Mouse (Mus musculus) thymus, postnatal 4 days (tissue): ENCODE measurements at regions not wholly inside any gene's neighbourhood (a gene's known extent, or its start where the extent isn't known, plus 50 kb on each side); places are given as distances from the start of the nearest gene placed in this dataset.

ENCODE experiments used
- DNase-seq: peaks from one replicate; pipeline ENCODE4 v3.0.0; 2021

DNA sequence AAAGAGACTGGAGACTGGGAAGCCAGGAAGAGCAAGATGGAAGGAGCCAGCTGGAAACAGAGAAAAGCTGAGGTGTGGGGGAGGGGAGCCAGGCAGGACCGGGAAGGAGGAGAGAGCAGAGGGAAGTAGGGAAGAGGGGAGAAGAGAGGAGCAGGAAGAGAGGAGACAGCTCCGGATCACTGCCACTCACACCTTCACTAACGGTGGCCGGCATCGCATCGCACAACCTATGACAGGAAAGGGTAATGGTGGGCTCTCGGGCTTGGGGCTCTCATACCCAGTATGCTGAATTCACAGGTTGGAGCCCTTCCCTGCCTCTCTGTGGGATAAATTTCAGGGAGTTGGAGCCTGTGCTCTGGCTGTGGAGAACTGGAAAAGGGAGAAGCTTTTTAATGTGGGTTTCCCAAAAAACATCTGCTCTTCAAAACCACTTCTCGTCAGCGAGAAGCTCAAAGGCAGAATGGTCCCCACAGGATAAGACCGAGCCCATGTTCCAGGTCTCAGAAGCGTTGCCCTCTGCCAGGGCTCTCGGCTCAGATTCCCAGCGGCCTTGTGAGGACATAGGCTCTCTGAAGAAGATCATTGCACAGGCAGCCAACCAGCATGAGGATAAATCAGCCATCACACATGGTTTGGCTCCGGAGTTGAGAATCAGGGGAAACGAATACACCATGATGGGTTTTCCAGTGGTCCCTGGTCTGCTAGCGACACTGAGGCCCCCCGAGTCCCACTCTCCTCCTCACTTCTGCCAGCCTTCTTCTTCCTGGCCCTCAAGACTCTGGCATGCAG lies 53.8 kb upstream of the Coro2b start:
- no peak for DNase-seq

DNA sequence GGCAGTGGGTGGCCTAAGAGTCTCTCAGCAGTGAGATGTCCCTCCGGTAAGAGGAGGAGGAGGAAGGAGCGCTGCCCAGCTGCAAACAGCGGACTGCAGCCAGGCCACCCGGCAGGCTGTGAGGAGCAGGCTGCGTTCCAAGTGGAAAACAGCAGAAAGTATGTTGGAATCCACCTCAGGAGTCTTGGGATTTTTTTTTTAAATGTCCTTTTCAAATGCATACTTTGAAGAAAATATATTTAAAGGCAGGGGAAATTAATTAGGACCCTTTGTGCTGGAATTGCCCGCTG lies 54.3 kb upstream of the Coro2b start:
- DNase-seq = no peak

GRCm38 (mm10) chr9:62598056-62598455 lies 61.2 kb upstream of the Coro2b start:
- DNase-seq = no peak

- no peak for DNase-seq
These were observed 62.1 kb upstream of the Coro2b start for GRCm38 (mm10) chr9:62598956-62599355.

DNA sequence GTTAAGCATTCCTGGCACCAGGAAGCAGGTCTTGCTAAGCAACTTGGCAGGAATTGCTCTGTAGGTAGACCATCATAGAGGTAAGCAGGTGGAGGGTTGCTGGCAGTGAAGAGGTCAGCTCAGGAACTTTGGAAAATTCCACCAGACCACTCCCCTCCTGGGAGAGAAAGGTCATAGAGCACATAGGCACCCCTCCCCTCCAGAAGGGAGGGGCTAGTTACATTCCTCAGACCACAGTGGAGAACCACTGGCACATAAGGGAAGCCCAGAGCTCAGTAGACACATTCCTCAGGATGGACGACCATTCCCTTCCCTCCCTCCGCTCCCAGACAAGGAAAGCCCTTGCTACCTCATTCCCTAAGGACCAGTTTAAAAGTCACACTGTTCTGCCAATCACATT lies 67.1 kb upstream of the Itga11 start:
- DNase-seq = no peak

GRCm38 (mm10) chr9:62611452-62611851 lies 66.2 kb upstream of the Itga11 start:
- no peak for DNase-seq

DNA sequence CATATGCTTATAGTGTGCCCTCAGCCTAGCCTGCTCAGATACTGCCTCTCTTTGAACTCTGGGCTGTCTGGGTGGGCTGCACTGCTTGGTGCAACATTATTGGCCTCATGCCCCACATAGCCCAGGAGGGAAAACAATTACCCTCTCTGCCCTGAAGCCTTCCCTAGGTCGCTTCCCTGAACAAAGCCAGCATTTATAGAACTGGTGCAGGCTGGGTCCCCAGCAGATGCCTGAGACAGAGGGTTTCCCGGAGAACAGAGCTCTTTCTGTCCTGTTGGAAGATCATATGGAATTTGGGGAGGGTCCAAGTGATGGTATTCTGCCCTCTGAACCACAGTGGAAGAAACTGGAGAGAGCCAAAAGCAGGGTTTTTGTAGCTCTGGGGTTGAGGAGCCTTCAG lies 64.6 kb upstream of the Itga11 start:
- DNase-seq = no peak

DNA sequence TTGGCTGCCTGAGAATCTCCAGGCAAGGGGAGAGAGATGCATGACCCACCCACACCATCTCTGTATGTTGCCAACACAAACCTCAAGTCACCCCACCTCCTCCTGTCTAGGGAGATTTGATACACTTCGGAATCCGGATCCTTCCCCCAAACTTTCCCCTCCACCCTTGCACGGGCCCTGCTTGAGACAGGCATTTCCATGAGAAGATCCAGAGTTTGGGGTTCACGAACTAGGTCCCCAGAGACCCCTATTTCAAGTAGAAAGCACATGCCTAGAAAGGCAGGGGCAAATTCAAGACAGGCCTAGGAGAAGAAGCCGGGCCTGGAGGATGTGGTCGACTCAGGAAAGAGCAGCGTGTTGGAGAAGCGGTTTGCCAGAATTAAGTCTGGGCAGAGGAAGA lies 63.8 kb upstream of the Itga11 start:
- DNase-seq = no peak

DNA sequence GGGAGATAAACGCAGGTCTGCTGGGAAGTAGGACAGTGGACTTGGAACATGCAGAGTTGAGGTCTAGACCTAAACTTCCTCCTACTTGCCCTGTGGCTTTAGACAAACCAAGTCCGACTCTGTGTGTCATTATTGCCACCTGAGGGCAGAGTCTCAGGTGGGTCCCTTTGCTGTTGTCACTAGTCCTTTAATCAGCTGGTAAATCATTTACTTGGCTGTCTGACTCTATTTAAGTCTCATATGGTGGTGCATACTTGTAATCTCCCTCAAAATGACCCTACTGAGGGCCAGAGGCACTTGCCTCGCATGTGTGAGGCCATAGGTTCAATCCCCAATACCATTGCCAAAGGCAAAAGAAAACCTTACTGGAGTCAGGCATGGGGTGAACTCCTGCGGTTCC lies 62.7 kb upstream of the Itga11 start:
- no peak for DNase-seq

DNA sequence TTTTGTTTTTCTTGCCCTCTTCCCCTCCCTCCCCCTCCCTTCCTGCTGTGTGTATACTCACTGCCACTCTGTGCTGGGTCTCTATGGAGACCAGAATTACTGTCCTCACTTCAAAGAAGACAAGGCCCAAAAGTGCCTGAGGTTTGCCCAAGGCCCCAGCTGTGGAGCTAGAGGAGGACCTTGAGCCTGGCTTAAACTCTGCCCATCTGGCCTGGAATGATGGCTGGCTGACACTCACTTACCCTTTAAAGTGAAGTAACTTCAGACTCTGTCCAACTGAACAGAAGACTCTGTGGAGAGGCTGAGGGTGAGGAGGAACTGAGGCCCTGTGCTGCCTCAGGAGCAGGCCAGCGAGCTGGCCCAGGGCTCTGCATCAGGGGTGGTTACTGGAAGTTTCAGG lies 61.8 kb upstream of the Itga11 start:
- DNase-seq = no peak

GRCm38 (mm10) chr9:62618994-62619393 lies 58.6 kb upstream of the Itga11 start:
- no peak for DNase-seq

DNA sequence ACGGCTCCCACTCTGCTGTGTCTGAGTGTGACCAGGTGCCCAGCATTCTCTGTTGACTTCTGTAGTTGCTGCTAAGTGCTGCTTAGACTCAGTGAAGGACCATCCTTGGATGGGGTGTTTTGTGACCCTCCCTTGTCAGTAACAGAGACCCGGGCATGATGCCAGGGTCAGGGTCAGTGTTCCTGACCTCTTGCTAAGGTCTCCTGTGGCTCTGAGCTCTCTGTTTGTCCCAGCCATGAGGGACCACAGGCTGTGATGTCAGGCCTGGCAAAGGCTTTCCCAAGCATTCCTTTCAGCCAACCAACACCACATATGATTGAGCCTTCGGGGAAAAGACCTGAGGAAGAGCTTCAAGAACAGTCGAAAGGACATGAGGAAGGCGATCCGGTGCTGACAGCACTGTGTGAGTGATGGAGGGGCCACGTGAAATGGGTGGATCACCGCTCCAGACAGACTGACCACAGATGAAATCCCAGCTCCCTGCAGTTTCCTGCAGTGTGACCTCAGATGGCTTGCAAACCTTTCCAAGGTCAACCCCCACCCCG lies 56.7 kb upstream of the Itga11 start:
- no peak for DNase-seq

- peak; percentile 55 for DNase-seq
These were observed 55.5 kb upstream of the Itga11 start for GRCm38 (mm10) chr9:62622106-62622505.

DNA sequence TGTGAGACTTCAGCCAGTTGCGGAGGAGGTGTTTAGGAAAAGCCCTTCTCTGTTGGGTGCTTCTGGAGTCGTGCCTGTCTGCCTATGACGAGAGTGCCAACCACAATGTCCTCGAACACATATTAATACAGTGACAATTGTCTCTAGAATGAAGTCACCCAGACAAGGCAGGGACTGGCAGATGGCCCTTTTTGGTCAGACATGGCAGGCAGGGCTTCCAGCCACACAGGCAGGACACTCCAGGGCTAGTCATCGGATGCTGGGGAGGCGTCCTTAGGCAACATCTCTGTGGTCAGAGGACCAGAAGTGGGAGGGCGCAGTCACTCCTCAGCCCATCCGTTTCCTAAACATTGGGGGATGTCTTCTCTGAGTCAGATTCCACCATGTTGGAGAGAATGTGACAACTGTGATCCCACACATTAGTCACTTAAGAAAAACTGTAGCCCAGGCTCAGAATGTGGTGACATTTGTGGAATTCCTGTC lies 53.0 kb upstream of the Itga11 start:
- DNase-seq = no peak

DNA sequence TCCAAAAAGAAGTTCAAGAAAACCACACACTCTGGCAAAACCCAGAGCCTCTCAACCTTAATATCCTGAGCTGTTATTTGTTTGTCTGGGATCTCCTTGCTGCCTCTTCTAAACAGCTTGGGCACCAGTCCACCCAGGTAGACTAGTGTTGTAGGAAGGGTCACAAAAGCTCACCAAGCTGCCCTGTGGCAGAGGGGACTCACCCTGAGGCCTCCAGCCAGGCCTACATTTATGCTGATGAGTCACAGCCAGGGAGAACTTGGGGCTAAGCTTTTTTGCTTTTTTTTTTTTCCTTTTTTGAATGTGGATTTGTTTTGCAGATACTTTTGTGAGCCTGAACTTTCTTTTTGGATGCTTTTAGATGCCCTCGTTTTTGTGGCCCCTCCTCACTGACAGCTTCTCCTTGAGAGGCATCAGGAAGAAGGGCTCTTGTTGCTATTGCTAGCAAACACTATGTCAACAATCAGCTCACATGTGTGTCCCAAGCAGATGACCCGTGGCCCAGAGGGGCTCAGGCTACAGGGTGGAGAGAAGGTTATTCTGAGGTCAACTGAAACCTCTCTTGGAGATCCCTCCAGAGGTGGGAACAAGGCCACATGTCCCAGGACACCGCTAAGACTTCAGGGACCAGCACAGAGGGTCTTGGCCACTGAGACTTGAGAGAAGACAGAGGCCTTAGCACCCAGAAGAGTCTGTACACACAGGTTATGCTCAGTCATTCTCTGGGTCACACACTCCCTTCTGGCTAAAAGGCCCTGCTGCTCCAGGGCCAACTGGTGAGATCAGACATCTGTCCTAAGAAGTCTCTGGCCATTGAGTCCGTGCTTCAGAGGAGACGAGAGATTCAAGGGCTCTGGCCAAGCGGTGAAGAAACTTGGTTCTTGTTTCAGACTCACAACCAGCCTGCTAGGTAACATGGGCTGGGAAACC lies 50.3 kb upstream of the Itga11 start:
- no peak for DNase-seq
